In genomic region chr14:28781660-28782059, GRCm38 (mm10) we compare ENCODE assay signal across 16 mouse cellular contexts.
DNase-seq lines count a peak whose midpoint lies in the region; ATAC-seq lines count a peak whose summit lies in the region.
"Had no signal": no experiment of that assay in that cellular context is flagged by ENCODE, and none has a peak within 500 bp of the region (broad histone marks: within the 10 kb centered on the region; RNA-seq: fewer than 3 reads in every experiment).

No protein-coding gene starts in this region.

- WGBS in hindbrain, embryonic 14.5 days, result 88% methylated on average over 7 of the region's 7 CpGs
- 90% methylated on average over 7 of the region's 7 CpGs for WGBS in hindbrain, embryonic 13.5 days

- intact Hi-C loops in heart, postnatal 36 days (cut with DNase I), result no loop called here

- no peak overlapping the region for H3K4me3 ChIP-seq in hindbrain, embryonic 14.5 days (replicated peaks; ENCODE audit: low read length)
- no peak overlapping the region for H3K4me3 ChIP-seq in hindbrain, embryonic 13.5 days
- H3K4me3 ChIP-seq: gastrocnemius, adult 2 months; heart, embryonic 10.5 days; liver, embryonic 15.5 days had no signal

- no peak overlapping the region for H3K9ac ChIP-seq in hindbrain, embryonic 14.5 days
- no peak overlapping the region for H3K9ac ChIP-seq in hindbrain, embryonic 13.5 days
- H3K9ac ChIP-seq: liver, embryonic 15.5 days had no signal

- no peaks in the 10 kb centered on the region for H3K27me3 ChIP-seq in hindbrain, embryonic 14.5 days (ENCODE audit: control insufficient read depth, insufficient read depth, low read length)
- H3K27me3 ChIP-seq in hindbrain, embryonic 13.5 days, result no peaks in the 10 kb centered on the region
- H3K27me3 ChIP-seq: CH12.LX; liver, embryonic 15.5 days; Patski had no signal

- no peak overlapping the region for H3K4me2 ChIP-seq in hindbrain, embryonic 14.5 days (replicated peaks)
- H3K4me2 ChIP-seq in hindbrain, embryonic 13.5 days, result no peak overlapping the region
- H3K4me2 ChIP-seq: liver, embryonic 15.5 days had no signal

- H3K4me1 ChIP-seq in hindbrain, embryonic 14.5 days (replicated peaks; ENCODE audit: control insufficient read depth, insufficient read depth, low read length), result no peaks in the 10 kb centered on the region
- H3K4me1 ChIP-seq in hindbrain, embryonic 13.5 days (replicated peaks), result no peaks in the 10 kb centered on the region
- H3K4me1 ChIP-seq: heart, embryonic 10.5 days; liver, embryonic 15.5 days had no signal

- no peak overlapping the region for H3K27ac ChIP-seq in hindbrain, embryonic 14.5 days
- H3K27ac ChIP-seq in hindbrain, embryonic 13.5 days, result no peak overlapping the region
- H3K27ac ChIP-seq: gastrocnemius, adult 2 months; heart, embryonic 10.5 days; liver, embryonic 15.5 days; macrophage had no signal

- peak; percentile 23 for DNase-seq in hindbrain, embryonic 14.5 days (ENCODE audit: low spot score)
- DNase-seq in brain, adult 2 months (ENCODE audit: low read depth, low spot score), result peak; percentile 9
- DNase-seq in brain, embryonic 18.5 days (ENCODE audit: low read depth, low spot score), result peak; percentile 24
- peak; percentile 30 to 78 for DNase-seq in cerebellum, postnatal 4 days (ENCODE audit: low spot score in 2 of 2)
- no peak for DNase-seq in kidney, adult 8-10 months
- no peak for DNase-seq in neural tube, embryonic 10.5 days (ENCODE audit: extremely low spot score, low spot score)
- DNase-seq in heart, postnatal 36 days, result no peak
- DNase-seq: gastrocnemius, adult 2 months; kidney, adult 2 months; thymus, adult 2 months had no signal

- no peaks in the 10 kb centered on the region for H3K36me3 ChIP-seq in hindbrain, embryonic 14.5 days (replicated peaks; ENCODE audit: control insufficient read depth, insufficient read depth)
- no peaks in the 10 kb centered on the region for H3K36me3 ChIP-seq in hindbrain, embryonic 13.5 days
- H3K36me3 ChIP-seq: heart, embryonic 10.5 days; liver, embryonic 15.5 days had no signal

- ATAC-seq in hindbrain, embryonic 14.5 days (ENCODE audit: low FRiP score), result no peak
- ATAC-seq in hindbrain, embryonic 13.5 days (ENCODE audit: low FRiP score), result no peak
- ATAC-seq: Patski had no signal

- H3K9me3 ChIP-seq in hindbrain, embryonic 14.5 days (ENCODE audit: control insufficient read depth, low read length), result no peaks in the 10 kb centered on the region
- no peaks in the 10 kb centered on the region for H3K9me3 ChIP-seq in hindbrain, embryonic 13.5 days
- H3K9me3 ChIP-seq: heart, embryonic 10.5 days; liver, embryonic 15.5 days had no signal

Comparison
In these comparisons a context has a peak if more than half of its experiments do, and no peak if none do; other contexts are left out.
1. DNase-seq: peak in hindbrain, embryonic 14.5 days (single experiment), brain, adult 2 months (single experiment), brain, embryonic 18.5 days (single experiment) and cerebellum, postnatal 4 days (2 of 2); none in kidney, adult 8-10 months (0 of 2), neural tube, embryonic 10.5 days (single experiment) and heart, postnatal 36 days (0 of 2).